In the genomic region with DNA sequence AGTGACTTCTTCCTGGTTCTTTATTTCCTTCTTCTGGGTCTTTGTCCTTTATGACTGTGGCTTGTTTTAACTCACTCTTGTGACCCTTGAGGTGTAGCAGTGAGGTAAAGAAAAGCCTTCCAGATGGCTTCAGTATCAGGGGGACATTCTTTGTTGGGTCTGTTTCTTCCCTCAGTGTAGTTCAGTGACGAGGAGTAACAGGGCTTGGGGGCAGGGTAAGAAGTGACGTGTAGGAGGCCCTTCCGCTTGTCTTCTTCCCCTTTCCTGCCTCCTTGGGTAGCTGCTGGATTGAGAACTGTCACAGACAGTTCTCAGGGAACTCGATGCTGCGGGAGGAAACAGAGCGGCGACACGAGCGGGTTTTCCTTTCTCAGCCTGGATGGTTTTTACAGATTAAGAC, we compare ENCODE assay signal across 9 mouse cellular contexts. TPM values are rescaled to one million over a fixed set of nuclear protein-coding genes. Genes with fewer than 3 reads are reported as not detected.
DNase-seq lines count a peak whose midpoint lies in the region; ATAC-seq lines count a peak whose summit lies in the region.
"Had no signal": no experiment of that assay in that cellular context is flagged by ENCODE, and none has a peak within 500 bp of the region (broad histone marks: within the 10 kb centered on the region; RNA-seq: fewer than 3 reads in every experiment).

No protein-coding gene starts in this region.

- H3K9me3 ChIP-seq in hindbrain, embryonic 10.5 days = no peaks in the 10 kb centered on the region
- H3K9me3 ChIP-seq in hindbrain, embryonic 11.5 days (ENCODE audit: control insufficient read depth, low read length) = no peaks in the 10 kb centered on the region
- 0 out of 2 replicates have a peak, but pooled peaks cover 1% of the 10 kb centered on the region for H3K9me3 ChIP-seq in heart, embryonic 14.5 days (ENCODE audit: control insufficient read depth, low read length)
- no peaks in the 10 kb centered on the region for H3K9me3 ChIP-seq in liver, embryonic 11.5 days (ENCODE audit: control insufficient read depth, low read length)
- no peaks in the 10 kb centered on the region for H3K9me3 ChIP-seq in midbrain, embryonic 15.5 days
- H3K9me3 ChIP-seq: limb, embryonic 15.5 days had no signal

- H3K4me3 ChIP-seq in hindbrain, embryonic 10.5 days = no peak overlapping the region
- H3K4me3 ChIP-seq in hindbrain, embryonic 11.5 days (ENCODE audit: low read depth, low read length) = no peak overlapping the region
- H3K4me3 ChIP-seq in heart, embryonic 14.5 days (ENCODE audit: control insufficient read depth in 1 of 2, insufficient read depth in 1 of 2, low read depth in 1 of 2, low read length in 2 of 2) = peak overlapping the region in 1 of 2 experiments; percentile 14; a peak in 1 of 4 replicates
- H3K4me3 ChIP-seq in liver, embryonic 11.5 days (ENCODE audit: low read depth, low read length) = peak overlapping the region; percentile 20; the same call in 1 of the 2 replicates
- H3K4me3 ChIP-seq in midbrain, embryonic 15.5 days = no peak overlapping the region
- H3K4me3 ChIP-seq: limb, embryonic 15.5 days had no signal

- peaks cover 5% of the 10 kb centered on the region; the same call in 1 of the 2 replicates for H3K36me3 ChIP-seq in hindbrain, embryonic 10.5 days
- no peaks in the 10 kb centered on the region for H3K36me3 ChIP-seq in hindbrain, embryonic 11.5 days (ENCODE audit: control insufficient read depth, insufficient read depth, low read length)
- no peaks in the 10 kb centered on the region for H3K36me3 ChIP-seq in heart, embryonic 14.5 days (ENCODE audit: control insufficient read depth, insufficient read depth, low read length)
- H3K36me3 ChIP-seq in liver, embryonic 11.5 days (ENCODE audit: control insufficient read depth, insufficient read depth, low read length) = peaks cover 4% of the 10 kb centered on the region; the same call in 1 of the 2 replicates
- no peaks in the 10 kb centered on the region for H3K36me3 ChIP-seq in midbrain, embryonic 15.5 days (replicated peaks)
- H3K36me3 ChIP-seq: limb, embryonic 15.5 days had no signal

- no peak for DNase-seq in hindbrain, embryonic 10.5 days (ENCODE audit: low spot score)
- no peak for DNase-seq in hindbrain, embryonic 11.5 days (ENCODE audit: low spot score)
- DNase-seq in adrenal gland, postnatal 25 days = peak; percentile 8
- DNase-seq in liver, embryonic 11.5 days (ENCODE audit: low spot score) = no peak
- no peak for DNase-seq in ovary, postnatal 36 days (ENCODE audit: low spot score)

- 44% methylated on average over 9 of the region's 9 CpGs for WGBS in hindbrain, embryonic 10.5 days
- 37% methylated on average over 9 of the region's 9 CpGs for WGBS in hindbrain, embryonic 11.5 days
- 29% methylated on average over 9 of the region's 9 CpGs for WGBS in heart, embryonic 14.5 days
- WGBS in liver, embryonic 11.5 days = 18% methylated on average over 9 of the region's 9 CpGs
- WGBS in midbrain, embryonic 15.5 days = 35% methylated on average over 9 of the region's 9 CpGs

- no peak overlapping the region for H3K9ac ChIP-seq in hindbrain, embryonic 11.5 days (ENCODE audit: low read depth, low read length)
- H3K9ac ChIP-seq in heart, embryonic 14.5 days (ENCODE audit: low read length) = peak overlapping the region; percentile 44
- H3K9ac ChIP-seq in liver, embryonic 11.5 days (ENCODE audit: low read depth, low read length) = no peak overlapping the region
- H3K9ac ChIP-seq in midbrain, embryonic 15.5 days = no peak overlapping the region
- H3K9ac ChIP-seq: limb, embryonic 15.5 days had no signal

- H3K4me2 ChIP-seq in hindbrain, embryonic 11.5 days (replicated peaks; ENCODE audit: low read depth, low read length) = no peak overlapping the region
- H3K4me2 ChIP-seq in heart, embryonic 14.5 days (ENCODE audit: low read length) = peak overlapping the region; percentile 48
- H3K4me2 ChIP-seq in liver, embryonic 11.5 days = peak overlapping the region; percentile 57
- no peak overlapping the region for H3K4me2 ChIP-seq in midbrain, embryonic 15.5 days
- H3K4me2 ChIP-seq: limb, embryonic 15.5 days had no signal

- H3K4me1 ChIP-seq in hindbrain, embryonic 10.5 days (replicated peaks) = peaks cover 40% of the 10 kb centered on the region
- H3K4me1 ChIP-seq in hindbrain, embryonic 11.5 days (replicated peaks; ENCODE audit: control insufficient read depth, insufficient read depth, low read length) = 0 out of 2 replicates have a peak, but pooled peaks cover 2% of the 10 kb centered on the region
- H3K4me1 ChIP-seq in heart, embryonic 14.5 days (ENCODE audit: control insufficient read depth in 2 of 2, insufficient read depth in 2 of 2, low read length in 2 of 2) = peaks cover 11 to 62% of the 10 kb centered on the region in 2 experiments
- peaks cover 24% of the 10 kb centered on the region for H3K4me1 ChIP-seq in liver, embryonic 11.5 days (replicated peaks; ENCODE audit: control insufficient read depth, insufficient read depth, low read length)
- peaks cover 46% of the 10 kb centered on the region for H3K4me1 ChIP-seq in midbrain, embryonic 15.5 days

- peak overlapping the region; percentile 1; the same call in 1 of the 2 replicates for H3K27ac ChIP-seq in hindbrain, embryonic 10.5 days
- no peak overlapping the region for H3K27ac ChIP-seq in hindbrain, embryonic 11.5 days (ENCODE audit: low read depth, low read length)
- peak overlapping the region; percentile 67 to 77 for H3K27ac ChIP-seq in heart, embryonic 14.5 days (replicated peaks in 1 of 2; ENCODE audit: control insufficient read depth in 1 of 2, insufficient read depth in 1 of 2, low read depth in 2 of 2, low read length in 2 of 2)
- H3K27ac ChIP-seq in liver, embryonic 11.5 days (ENCODE audit: low read depth, low read length) = 0 out of 2 replicates have a peak overlapping the region, but pooled peaks have one; percentile 8
- H3K27ac ChIP-seq in midbrain, embryonic 15.5 days = no peak overlapping the region
- H3K27ac ChIP-seq: limb, embryonic 15.5 days had no signal

- no peak for ATAC-seq in hindbrain, embryonic 11.5 days (ENCODE audit: low FRiP score)
- no peak for ATAC-seq in heart, embryonic 14.5 days (ENCODE audit: insufficient number of reproducible peaks, insufficient read depth, low FRiP score, low read depth)
- ATAC-seq in liver, embryonic 11.5 days (replicated peaks; ENCODE audit: low FRiP score) = peak; percentile 63
- peak; percentile 98 for ATAC-seq in neutrophil, adult 5-6 weeks (ENCODE audit: extremely low read depth, insufficient number of reproducible peaks, low FRiP score, poor library complexity, severe bottlenecking)
- no peak for ATAC-seq in midbrain, embryonic 15.5 days (replicated peaks)

- H3K27me3 ChIP-seq in hindbrain, embryonic 10.5 days (ENCODE audit: insufficient read depth, poor library complexity, severe bottlenecking) = no peaks in the 10 kb centered on the region
- no peaks in the 10 kb centered on the region for H3K27me3 ChIP-seq in hindbrain, embryonic 11.5 days (ENCODE audit: control insufficient read depth, insufficient read depth, low read length)
- H3K27me3 ChIP-seq in heart, embryonic 14.5 days (ENCODE audit: control insufficient read depth, insufficient read depth, low read length) = no peaks in the 10 kb centered on the region
- H3K27me3 ChIP-seq in liver, embryonic 11.5 days (replicated peaks; ENCODE audit: control insufficient read depth, insufficient read depth, low read length) = no peaks in the 10 kb centered on the region
- no peaks in the 10 kb centered on the region for H3K27me3 ChIP-seq in midbrain, embryonic 15.5 days (replicated peaks)
- H3K27me3 ChIP-seq: limb, embryonic 15.5 days had no signal

RNA-seq across cellular contexts. Expression of gene Gsk3b, which starts 43.0 kb away (rescaled TPM):
- polyA plus RNA-seq in hindbrain, embryonic 10.5 days (2016; fragmentation: Nextera tagmentation; extraction: Ambion mirVana) = 73.9 and 84.1 TPM in 2 replicates
- polyA plus RNA-seq in hindbrain, embryonic 11.5 days (2014; fragmentation: Nextera tagmentation; extraction: Ambion mirVana) = 132 and 172 TPM in 2 replicates
- 77.8 and 81.7 TPM in 2 replicates for total RNA-seq in adrenal gland, postnatal 25 days (2021)
- 44.1 and 49.9 TPM in 2 replicates for polyA plus RNA-seq in heart, embryonic 14.5 days (2014; fragmentation: Nextera tagmentation; extraction: Ambion mirVana)
- polyA plus RNA-seq in liver, embryonic 11.5 days (2014; fragmentation: Nextera tagmentation; extraction: Ambion mirVana) = 28.2 and 29.6 TPM in 2 replicates
- 54.5 and 60.2 TPM in 2 replicates for total RNA-seq in neutrophil, adult 5-6 weeks (2017)
- polyA plus RNA-seq in midbrain, embryonic 15.5 days (2015; fragmentation: Nextera tagmentation; extraction: Ambion mirVana) = 164 and 167 TPM in 2 replicates

Comparison
In these comparisons a context has a peak if more than half of its experiments do, and no peak if none do; other contexts are left out.
1. H3K27ac ChIP-seq: peak in hindbrain, embryonic 10.5 days (single experiment), heart, embryonic 14.5 days (2 of 2) and liver, embryonic 11.5 days (single experiment); none in hindbrain, embryonic 11.5 days (single experiment) and midbrain, embryonic 15.5 days (single experiment).
2. ATAC-seq: peak in liver, embryonic 11.5 days (single experiment) and neutrophil, adult 5-6 weeks (single experiment); none in hindbrain, embryonic 11.5 days (single experiment), heart, embryonic 14.5 days (single experiment) and midbrain, embryonic 15.5 days (single experiment).
3. H3K4me2 ChIP-seq: peak in heart, embryonic 14.5 days (single experiment) and liver, embryonic 11.5 days (single experiment); none in hindbrain, embryonic 11.5 days (single experiment) and midbrain, embryonic 15.5 days (single experiment).